Mouse (Mus musculus) liver, embryonic 14.5 days (tissue): ENCODE results near the gene Id4.

Experiments
- CTCF ChIP-seq: IDR thresholded peaks from 2 replicates; pipeline ENCODE4 v1.5.1; 2016; ENCODE audit warnings: antibody characterized with exemption, low read depth, control low read depth
- EP300 ChIP-seq: IDR thresholded peaks from 2 replicates; pipeline ENCODE4 v1.6.1; 2016; ENCODE audit warnings: antibody characterized with exemption, low read depth

DNA sequence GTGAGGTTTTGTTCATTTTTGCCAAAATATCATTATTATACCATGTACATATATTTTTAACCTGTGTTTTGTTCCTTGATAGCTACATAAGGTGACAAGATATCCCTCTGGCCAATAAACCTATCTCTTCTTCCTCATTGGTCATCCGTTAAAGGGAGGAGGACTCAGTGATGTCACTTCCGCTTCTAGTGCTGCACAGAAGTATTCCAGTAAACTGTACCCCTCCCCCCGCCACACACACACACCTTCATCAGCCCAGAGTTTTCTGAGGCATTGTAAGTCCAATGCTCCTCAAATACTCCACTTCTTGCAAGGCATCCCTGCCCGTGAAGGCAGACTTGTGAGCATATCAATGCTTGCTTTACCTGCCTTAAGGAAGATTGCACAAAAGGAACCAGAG is 24.6 kb upstream of the Id4 start:
- TF ChIP-seq CTCF (no peak), EP300 (no peak)
